ENCODE assay signal across 8 mouse cellular contexts in the genomic region with DNA sequence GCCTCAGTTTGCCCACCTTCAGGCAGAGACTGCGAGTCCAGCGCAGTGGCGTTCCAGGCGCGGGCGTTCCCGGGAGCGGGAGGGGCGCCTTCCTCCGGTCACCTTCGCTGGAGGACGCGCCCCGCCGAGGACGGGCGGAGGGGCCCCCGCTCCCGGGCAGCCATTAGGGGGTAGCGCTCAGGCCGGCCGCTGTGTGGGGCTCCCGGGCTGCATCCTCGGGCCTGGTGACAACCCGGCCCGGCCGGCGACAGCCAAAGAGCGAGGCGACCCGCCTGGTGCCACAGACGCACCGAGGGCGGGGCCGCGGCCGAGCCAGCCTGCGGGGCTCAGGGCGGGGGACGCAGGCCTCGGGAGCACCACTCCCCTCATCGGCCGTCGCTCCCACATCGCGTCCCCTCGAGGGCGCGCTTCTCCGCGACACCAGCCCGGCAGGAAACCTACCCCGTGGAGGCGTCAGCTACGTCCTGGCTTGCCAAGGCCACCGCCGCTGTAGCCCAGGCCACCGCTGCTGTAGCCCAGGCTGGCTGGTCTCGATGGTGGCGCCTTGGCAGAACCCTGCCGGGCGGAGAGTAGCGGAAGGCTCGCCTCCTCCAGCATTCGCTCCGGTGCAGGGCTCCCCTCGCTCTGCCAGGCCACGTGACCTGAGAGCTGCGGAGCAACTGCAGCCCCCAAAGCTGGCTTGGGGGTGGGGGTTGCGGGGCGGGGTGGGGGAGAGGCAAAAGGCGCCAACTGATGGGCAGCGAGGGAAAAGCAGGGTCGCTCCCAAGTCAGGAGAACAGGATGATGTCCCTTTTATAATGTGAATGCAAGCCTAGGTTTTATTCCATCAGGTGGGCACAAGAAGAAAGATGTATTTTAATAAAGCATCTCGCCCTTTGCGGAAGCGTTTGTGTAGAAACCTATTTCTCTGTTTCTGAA. TPM values are rescaled to one million over a fixed set of nuclear protein-coding genes. Genes with fewer than 3 reads are reported as not detected.
A peak's percentile ranks its signal among the peaks of the same experiment; 100 is the strongest.
DNase-seq lines count a peak whose midpoint lies in the region; ATAC-seq and TF ChIP-seq lines count a peak whose summit lies in the region.

A gene (minus strand): TSS at position 694 of the 918 bp plus-strand sequence.

- H3K4me2 ChIP-seq in lung, embryonic 14.5 days, result peak within 1 kb of the TSS; percentile 88

- under 1% methylated on average over 77 of the region's 77 CpGs for WGBS in lung, embryonic 14.5 days

- peak within 1 kb of the TSS; percentile 71 for H3K9ac ChIP-seq in lung, embryonic 14.5 days

- no peaks in the 10 kb centered on the region for H3K36me3 ChIP-seq in lung, embryonic 14.5 days (ENCODE audit: insufficient read depth)

- H3K4me3 ChIP-seq in lung, embryonic 14.5 days (ENCODE audit: low read depth, low read length), result peak within 1 kb of the TSS; percentile 71

- TF ChIP-seq CTCF in lung, embryonic 14.5 days (IDR thresholded peaks at IDR 0.05; ENCODE audit: low read depth), result 0 out of 2 replicates have a peak, but pooled peaks have one; percentile 1

- peak within 1 kb of the TSS; percentile 77 for H3K27ac ChIP-seq in lung, embryonic 14.5 days (ENCODE audit: low read depth)

- H3K9me3 ChIP-seq in lung, embryonic 14.5 days (ENCODE audit: low read depth, low read length), result no peaks in the 10 kb centered on the region

- DNase-seq in ZHBTc4 (ENCODE audit: low read depth, low spot score), result peak; percentile 71
- peak; percentile 88 to 89 for DNase-seq in cerebellum, postnatal 10 days
- peak; percentile 38 to 67 for DNase-seq in frontal cortex, adult 2 months (ENCODE audit: extremely low spot score in 1 of 2, low spot score in 1 of 2)
- peak; percentile 74 for DNase-seq in layer of hippocampus, adult 9-11 months
- DNase-seq in lung, embryonic 14.5 days, result peak; percentile 78
- DNase-seq in ovary, postnatal 14 days (ENCODE audit: low spot score), result peak; percentile 51
- peak; percentile 38 for DNase-seq in thymus, postnatal 4 days

- H3K27me3 ChIP-seq in lung, embryonic 14.5 days (ENCODE audit: insufficient read depth, low read length), result no peaks in the 10 kb centered on the region

- ATAC-seq in hematopoietic stem cell, adult 5-6 weeks (replicated peaks in 1 of 2; ENCODE audit: insufficient read depth in 1 of 2, low FRiP score in 2 of 2, low TSS enrichment in 1 of 2, low read depth in 1 of 2, poor library complexity in 2 of 2, severe bottlenecking in 2 of 2), result peak; percentile 63 to 82
- ATAC-seq in lung, embryonic 14.5 days (ENCODE audit: insufficient read depth), result peak; percentile 96

- no peaks in the 10 kb centered on the region for H3K4me1 ChIP-seq in lung, embryonic 14.5 days (ENCODE audit: insufficient read depth)

RNA-seq across cellular contexts. Expression of the gene that starts here (rescaled TPM):
- 67.2 and 73.6 TPM in 2 replicates for polyA plus RNA-seq in frontal cortex, adult 2 months (2012; rRNA removed)
- 1.6 and 1.9 TPM in 2 replicates for total RNA-seq in hematopoietic stem cell, adult 5-6 weeks (2017)
- polyA plus RNA-seq in lung, embryonic 14.5 days (2014; fragmentation: Nextera tagmentation; extraction: Ambion mirVana), result 19.0 and 21.9 TPM in 2 replicates

Comparison
In these comparisons a context has a peak if more than half of its experiments do, and no peak if none do; other contexts are left out.
1. Peak in every context shown above with its lines: DNase-seq, ATAC-seq, H3K4me3 ChIP-seq and H3K27ac ChIP-seq.
2. DNase-seq: peak in every context shown above with its lines; median percentile 88 in cerebellum, postnatal 10 days; 78 in lung, embryonic 14.5 days; 74 in layer of hippocampus, adult 9-11 months; 71 in ZHBTc4; 52 in frontal cortex, adult 2 months; 51 in ovary, postnatal 14 days; 38 in thymus, postnatal 4 days.